Mouse (Mus musculus) MEL-GATA-1-ER (cell line): ENCODE data around the gene Ankrd13c.
A peak's percentile ranks its signal among the peaks of the same experiment; 100 is the strongest.
"Not testable (repeated sequence)": the region's sequence is repeated elsewhere in the genome, so short reads cannot be mapped to it uniquely, and the experiment has no call there.

Experiments used
- DNase-seq: peaks from one replicate; pipeline ENCODE4 v3.0.0-alpha.2; 2012; ENCODE audit warnings: low read depth; ENCODE audit errors: extremely low read depth

The Ankrd13c gene

DNA sequence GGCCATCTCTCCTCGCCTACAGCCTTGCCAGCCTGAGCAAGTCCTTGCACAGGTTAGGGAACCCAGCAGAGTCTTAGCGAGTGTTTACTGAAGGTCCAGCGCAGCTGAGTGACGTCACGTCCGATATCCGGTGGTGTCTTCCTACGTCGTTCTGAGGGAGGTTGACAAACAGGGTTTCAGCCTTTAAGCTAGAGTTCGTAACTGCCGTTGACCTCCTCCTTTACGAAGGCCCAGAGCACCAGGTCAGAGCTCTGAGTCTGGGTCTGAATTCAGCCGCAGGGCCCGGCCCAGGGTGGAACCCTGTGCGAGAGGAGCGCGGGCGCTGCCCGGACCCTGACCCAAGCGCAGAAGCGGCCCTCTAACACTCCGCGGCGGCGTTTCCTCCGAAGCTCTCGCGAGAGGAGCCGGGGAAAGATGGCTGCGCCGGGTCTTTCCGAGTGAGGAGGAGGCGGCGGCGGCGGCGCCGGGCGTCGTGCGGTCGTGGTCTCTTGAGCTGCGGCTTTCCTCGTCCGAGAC lies at the start of gene Ankrd13c:
Gene Ankrd13c, plus strand, starts transcription at position 397 of the 516 bp plus-strand sequence.
- DNase-seq = peak; percentile 97

DNA sequence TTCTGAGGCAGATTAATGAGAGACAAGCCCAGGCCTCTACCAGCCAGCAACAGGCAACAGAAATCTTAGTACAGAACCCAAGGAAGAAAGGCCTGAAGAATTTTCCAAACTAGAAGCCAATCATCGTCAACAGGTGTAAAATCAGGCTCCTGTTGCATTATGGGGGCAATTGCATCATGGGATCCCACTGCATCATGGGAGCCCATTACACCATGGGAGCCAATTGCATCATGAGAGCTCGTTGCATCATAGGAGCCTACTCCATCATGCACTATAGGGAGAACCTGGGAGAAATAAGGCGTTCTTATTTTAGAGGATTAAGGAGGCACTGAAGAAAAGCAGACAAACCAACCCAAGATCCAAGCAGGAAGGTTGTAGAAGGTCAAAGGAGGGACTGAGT lies 49.4 kb upstream of the Ankrd13c start:
- DNase-seq = no peak

DNA sequence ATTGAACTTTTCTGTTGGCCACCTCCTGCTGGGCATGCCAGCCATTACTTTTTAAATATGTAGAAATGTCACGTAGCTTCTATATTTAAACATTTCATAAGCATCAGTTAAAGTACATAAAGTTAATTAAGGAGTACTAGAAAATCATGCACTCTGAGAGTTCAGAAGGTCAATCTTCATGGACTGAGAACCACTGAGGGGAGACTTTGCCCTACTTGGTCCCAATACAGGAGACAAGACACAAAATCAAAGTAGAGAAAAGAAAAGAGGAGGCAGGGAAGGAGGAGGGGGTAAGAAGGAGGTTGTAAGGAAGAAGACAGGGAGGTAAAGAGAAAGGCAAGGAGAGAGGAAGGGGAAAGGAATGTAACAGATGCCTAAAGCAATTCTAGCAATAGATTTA lies 47.1 kb upstream of the Ankrd13c start:
- no peak for DNase-seq

DNA sequence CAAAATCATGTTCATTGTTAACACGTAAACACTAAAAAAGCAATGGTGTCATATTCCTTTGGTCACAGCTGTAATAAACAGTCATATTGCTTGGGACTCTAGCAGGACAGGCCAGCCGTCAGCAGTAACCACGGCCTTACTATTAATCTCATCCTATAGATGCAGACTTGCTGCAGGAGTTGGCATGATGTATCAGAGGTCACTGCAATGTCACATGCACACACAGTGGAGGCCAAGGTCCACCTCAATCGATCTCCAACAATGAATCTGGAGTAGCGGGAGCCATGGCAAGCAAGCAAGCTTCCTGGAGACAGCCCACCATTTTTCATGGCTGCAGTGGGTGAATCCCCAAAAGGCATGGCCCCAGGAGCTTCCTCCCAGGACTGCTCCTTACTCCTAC lies 45.3 kb upstream of the Ankrd13c start:
- DNase-seq = no peak

DNA sequence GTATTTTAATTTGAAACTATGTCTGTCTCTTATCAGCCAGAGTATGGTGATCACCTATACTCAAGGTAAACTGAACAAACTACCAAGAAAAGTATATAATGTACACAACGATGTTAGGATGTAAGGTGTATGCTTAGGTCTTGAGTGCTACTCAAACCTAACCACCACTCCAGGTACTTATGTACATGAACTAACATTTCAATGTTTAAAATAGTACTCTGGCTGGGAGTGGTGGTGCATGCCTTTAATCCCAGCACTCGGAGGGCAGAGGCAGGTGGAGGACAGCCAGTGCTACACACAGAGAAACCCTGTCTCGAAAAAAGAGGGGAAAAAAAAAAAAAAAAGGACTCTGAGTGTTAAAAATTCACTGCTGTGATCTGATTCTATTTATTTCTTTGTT lies 38.9 kb upstream of the Ankrd13c start:
- no peak for DNase-seq

DNA sequence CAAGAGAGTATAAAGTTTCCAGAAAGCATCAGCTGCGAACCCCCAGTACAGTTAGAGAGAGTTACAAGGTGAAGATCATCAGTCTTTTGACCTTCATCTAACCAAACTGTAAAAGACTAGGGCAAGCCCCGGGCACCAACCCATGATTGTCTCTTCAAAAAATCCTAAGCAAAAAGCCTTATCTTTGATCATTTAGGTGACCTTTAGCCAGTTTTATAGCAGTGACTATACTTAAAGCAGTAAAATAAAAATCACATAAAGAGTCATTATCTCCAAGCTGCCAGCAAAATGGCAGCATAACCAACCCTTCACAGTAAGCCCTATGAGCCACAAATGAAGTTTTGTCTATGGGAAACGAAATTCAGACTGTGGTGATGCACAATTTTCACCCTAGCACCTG lies 36.8 kb upstream of the Ankrd13c start:
- no peak for DNase-seq

DNA sequence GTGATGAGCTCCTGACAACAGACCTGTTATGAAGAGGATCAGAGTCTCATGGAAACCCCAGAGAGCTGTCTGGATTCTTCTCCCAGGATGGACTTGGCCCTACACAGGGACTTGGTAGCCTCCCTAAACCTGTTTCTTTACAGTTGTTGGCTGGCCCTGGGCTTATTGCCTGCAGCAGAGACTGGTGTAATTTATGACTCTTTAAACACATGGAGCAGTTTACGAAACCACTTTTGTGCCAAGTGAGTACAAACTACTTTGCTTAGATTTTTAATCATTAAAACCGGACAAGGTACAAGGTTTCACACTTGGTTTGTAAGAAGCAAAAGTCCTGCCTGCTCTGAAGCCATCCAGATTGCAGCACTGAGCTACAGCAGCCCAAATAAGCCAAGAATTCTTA lies 34.9 kb upstream of the Ankrd13c start:
- no peak for DNase-seq

DNA sequence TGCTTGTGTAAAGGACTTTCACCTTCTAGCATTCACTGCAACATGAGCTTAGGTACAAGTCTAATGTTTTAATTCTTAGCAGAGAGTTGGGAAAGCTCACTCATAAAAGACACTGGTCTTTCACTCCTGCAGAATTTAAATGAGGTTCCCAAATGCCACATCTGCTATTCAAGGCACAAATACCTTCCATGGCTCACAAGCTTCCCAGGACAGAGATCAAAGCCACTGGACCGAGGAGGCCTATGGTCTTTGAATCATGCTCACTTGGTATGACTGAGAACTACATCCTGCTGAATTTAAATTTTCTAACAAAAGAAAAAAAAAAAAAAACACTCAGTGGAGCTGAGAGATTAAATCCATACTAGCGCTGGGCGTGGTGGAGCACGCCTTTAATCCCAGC lies 30.7 kb upstream of the Ankrd13c start:
- no peak for DNase-seq

DNA sequence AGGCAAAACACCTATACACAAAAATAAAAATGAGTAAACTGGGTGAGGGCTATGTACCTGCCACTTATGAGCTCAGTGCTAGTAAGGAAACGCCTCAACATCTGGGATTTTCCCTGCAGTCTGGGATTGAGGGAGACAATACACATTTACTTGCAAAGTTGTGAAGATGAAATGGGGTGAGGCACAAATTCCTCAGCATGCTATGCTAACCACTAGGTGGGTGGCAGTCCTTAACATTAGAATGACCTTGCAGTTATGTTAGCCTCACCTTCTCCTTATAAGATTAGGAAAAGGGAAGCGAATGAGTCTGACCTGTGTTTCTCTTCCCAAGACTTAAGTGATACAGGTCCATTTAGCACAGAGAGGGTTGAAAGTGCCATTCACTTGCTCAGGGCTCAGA lies 25.7 kb upstream of the Ankrd13c start:
- DNase-seq = no peak

DNA sequence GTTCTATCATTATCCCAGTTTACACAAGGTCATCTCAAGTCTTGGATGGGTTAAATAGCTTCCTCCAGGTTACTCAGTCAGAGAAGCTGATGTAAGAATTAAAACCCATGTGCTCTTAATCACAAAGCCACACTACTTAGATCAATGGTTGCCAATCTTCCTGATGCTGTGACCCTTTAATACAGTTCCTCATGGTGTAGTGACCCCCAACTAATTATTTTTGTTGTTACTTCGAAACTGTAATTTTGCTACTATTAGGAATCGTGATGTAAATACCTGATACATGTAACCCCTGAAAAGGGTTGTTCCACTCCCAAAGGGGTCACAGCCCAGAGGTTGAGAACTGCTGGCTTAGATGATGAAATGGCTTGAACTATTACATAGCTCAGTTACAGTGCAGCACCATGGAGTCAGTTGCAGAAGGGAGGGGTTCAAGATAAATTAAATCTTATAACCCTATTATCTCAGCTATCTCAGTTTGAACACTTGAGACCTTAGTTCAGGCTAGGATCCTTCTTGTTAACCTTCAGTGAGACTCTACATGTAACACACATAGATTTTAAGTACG lies 23.7 kb upstream of the Ankrd13c start:
- DNase-seq = no peak

DNA sequence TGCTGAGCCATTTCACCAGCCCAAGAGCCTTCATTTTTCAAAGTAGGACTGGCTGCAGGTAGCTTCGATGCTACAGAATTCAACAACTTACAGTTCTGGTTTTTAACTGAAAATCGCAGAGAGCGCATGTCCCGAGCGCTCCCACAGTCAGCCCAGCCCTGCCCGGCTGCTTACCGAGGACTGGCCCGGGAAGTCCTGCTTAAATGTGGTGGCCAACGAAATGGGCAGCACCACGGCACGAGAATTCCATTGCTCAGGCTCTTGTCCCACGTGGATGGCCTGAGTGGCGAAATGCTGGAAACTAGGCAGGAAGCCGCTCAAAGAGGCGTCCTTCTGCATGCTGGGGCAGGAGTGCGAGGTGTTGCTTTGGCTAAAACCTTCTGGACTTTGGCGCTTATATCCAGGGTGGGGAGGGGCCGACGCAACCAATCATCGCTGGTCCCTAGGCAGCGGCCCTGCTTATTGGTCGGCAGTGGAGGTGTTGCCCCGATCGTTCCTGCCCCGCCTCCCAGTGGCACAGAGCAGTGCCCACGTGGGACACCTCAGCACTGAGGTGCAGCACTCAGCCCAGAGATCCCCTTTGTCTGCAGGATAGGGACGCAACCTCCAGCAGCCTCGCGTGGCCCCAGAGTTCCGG lies 22.2 kb upstream of the Ankrd13c start, which contains the start of gene Cth:
Gene Cth, minus strand, starts transcription at position 386 of the 637 bp plus-strand sequence.
- DNase-seq = peak; percentile 93

DNA sequence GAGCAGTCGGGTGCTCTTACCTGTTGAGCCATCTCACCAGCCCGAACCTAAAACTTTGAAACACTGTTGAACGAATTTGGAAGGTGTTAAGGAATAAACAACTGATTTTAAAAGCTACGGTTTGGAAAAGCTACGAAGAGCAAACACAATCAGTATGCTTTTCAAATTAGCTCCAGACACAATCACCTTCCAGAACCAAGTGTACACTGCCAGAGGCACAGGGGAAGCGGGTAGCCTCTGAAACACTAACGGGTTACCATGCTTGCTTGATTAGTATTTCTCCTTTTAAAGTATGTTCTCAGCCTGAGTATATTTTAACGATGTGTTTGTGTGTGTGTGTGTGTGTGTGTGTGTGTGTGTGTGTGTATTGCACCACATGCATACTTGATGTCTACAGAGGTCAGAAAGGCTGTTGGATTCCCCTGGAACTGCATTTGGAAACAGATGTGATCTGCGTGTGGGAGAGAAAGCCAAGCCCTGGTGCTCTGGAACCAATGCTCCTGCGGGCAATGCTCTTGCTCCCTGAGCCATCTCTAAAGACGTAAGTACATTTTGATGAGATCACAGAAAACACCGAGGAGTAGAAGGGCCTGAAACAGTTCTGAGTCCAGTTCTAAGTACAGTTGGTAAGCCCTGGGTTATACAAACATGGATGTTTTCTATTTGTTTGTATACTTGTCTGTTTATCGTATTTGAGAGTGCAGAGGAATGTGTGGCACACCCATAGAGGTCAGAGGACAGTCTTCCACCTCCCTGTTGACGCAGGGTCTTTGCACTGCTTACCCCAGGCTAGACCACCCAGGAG lies 21.1 kb upstream of the Ankrd13c start:
- DNase-seq = no peak

DNA sequence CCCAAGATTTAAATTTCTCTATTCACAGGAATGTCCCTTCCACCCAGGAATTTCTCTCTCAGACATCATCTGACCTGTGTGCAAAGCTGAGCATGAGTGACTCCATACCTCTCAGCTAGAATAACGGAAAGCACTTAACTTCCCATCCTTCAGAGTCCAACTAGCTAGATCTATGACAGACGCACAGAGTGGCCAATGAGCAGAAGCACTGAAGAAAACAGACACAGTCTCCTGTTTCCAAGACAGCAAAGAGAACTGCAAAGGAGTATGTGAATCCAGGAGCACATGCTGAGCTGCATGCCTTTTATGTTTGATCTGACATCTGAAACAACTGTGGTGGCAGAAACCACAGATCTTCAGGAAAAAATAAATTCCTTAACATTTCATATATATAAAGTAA lies 20.3 kb upstream of the Ankrd13c start:
- DNase-seq = no peak

DNA sequence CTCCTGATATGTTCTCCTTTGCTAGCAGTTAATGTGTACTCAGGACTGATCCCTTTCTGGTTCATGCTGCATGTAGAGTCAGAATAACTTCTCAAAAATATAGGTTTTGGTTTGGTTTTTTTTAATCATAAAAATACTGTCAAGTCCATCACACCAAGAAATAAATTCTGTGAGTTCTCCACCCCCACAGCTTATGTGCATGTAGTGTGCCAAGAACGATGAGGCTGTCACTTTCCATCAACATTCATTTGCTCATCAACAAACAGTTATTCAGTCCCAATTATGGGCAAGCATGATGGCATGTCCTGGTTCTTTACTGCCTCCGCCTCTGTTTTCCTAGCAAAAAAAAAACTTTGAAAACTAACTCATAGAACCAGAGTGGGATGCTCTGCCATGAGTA lies 18.3 kb upstream of the Ankrd13c start:
- DNase-seq = no peak

DNA sequence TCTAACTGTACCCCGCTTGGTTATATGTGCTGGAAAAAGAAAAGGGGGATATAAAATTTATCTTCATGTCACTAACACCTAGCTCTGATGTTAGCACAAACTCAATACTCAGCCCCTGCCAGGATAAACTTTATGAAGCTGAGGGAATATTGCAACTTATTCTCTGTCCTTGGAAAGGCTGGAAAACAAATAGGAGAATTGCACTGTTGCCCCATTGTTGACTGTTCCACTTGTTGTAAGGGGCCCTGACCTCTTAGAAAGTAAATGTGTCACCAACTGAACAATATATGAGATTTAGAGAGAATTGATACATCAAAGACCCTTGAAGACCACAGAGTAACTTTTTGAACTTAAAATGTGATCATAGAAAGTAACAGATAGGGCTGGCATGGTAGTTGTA lies 17.6 kb upstream of the Ankrd13c start:
- no peak for DNase-seq

DNA sequence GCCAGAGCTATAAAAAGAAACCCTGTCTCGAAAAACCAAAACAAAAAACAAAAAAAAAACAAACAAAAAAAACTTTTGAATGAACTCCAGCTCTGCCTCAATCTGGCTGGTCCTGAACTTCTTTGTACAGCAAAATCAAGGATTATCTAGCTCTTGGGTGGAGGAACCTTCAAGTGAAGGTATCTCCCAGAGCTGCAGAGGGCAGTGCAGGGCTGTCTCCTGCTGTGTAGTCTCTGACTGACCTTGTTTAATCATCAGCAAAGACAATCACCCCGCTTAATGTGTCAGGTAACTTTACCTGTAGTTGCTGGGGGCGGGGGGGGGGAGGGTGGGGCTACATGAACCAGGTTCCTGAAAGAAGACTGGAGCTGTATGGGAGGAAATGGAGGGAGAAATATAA lies 15.4 kb upstream of the Ankrd13c start:
- DNase-seq = no peak

DNA sequence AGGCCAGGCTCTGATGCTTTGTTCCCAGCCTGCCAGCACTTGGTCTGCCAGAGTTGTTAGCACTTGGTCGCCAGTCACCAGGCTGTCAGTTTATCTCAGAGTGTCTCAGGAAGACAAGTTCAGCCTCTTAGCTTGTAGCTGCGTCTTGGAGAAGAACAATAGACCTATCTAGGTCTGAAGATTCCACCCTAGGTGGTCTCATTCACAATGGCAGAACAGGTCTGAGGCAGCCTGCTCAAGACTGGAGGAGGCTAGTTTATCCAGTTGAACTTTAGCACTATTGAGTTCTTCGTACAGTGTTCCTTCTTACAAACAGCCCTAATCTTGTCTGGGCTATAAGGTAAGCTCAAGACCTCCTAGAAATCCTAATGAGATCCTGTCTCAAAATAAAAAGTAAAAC lies 15.0 kb upstream of the Ankrd13c start:
- no peak for DNase-seq

DNA sequence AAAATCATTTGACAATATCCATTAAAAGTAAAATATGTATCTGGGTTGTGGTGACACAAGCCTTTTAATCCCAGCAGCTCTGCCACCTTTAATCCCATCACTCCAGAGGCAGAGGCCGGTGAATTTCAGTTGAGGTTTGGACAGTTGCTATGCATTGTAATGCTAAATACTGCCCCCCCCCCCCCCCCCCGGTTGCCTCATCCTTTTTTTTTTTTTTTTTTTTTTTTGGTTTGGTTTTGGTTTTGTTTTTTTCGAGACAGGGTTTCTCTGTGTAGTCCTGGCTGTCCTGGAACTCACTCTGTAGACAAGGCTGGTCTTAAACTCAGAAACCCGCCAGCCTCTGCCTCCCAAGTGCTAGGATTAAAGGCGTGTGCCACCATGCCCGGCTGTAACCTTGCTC lies 13.8 kb upstream of the Ankrd13c start:
- not testable (repeated sequence) for DNase-seq

DNA sequence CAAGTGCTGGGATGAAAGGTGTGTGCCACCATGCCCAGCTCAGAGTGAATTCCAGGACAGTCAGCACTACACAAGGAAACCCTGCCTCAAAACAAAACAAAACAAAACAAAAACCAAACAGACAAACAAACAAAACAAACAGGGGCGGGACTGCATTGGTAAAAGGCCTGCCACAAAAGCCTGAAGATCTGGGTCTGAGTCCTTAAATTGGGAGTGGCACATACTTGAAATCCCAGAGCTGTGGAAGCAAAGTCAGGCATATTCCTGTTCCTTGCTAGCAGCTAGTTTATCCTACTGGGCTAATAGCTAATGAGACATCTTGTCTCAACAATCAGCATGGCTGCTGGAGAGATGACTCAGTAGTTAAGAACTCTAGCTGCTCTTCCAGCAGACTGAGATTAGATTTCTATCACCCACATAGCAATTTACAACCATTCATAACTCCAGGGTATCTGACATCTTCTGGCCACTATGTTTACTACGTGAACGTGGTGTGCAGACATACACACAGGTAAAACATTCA lies 12.7 kb upstream of the Ankrd13c start:
- no peak for DNase-seq

DNA sequence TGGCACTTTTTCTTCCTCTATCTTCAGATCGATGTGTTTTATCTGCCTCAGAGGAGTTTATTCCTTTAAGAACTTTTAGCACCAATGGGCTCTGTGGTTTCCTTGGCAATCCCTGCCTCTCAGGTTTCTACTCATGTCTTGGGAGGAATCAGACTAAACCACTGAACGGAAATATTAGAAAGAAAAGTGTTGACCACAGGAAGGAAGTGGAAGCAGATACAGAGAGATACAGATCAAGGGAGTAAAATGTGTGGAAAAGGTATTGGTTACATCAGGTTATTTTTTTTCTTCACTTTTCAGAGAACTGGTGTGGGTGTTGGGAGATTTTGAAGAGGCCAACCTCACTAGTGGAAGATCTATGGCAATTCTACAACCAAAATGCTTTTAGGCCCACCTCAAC lies 8.5 kb upstream of the Ankrd13c start:
- DNase-seq = no peak

DNA sequence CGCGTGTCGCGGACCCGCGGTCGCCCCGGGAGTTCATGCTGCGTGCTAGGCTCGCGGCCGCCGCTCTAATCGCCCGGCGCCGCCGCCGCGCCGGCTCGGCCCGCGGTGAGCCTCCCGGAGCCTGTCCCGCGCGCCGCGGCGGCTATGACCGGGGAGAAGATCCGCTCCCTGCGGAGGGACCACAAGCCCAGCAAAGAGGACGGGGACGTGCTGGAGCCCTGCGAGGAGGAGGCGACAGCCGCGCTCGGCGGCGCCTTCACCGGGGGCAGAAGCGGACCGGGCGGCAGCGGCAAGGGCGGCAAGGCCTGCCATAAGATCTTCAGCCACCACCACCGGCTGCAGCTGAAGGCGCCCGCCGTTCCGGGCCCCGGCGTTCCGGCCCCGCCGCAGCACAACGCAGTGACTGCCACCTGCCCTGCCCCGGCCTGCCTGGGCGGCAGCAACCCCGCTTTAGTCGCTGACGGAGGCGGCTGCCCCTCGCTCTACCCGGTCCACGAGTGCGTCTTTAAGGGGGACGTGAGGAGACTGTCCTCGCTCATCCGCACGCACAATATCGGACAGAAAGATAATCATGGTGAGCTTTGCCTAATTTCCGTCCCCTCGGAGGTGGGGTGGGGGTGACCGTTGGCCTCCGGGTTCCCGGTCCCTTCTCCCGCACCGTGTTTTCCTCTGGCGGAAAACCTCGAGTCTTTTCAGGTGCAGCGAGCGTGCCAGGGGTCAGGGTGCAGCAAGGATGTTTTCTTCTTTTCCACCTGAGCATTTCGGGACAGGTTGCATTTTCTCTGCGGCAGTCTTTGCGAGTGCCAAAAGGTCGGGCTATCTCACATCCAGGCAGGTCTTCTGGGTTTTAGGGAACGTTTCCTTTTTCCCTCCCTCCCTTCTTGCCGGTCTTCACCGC lies 593 bp downstream of the Ankrd13c start:
- peak; percentile 24 for DNase-seq
